Mouse (Mus musculus) kidney, adult 8-10 months (tissue): ENCODE data around the gene Ggt6.
"Not testable (repeated sequence)": the region's sequence is repeated elsewhere in the genome, so short reads cannot be mapped to it uniquely, and the experiment has no call there.

Experiments used
- DNase-seq, 2 experiments: peaks; one replicate each; pipeline ENCODE4 v3.0.0; 2022

Gene Ggt6

GRCm38 (mm10) chr11:72440597-72440964, 5.3 kb downstream of the Ggt6 start:
- DNase-seq = not testable (repeated sequence)

- peak; percentile 97 to 99 for DNase-seq
Observed at GRCm38 (mm10) chr11:72440965-72441664, 5.8 kb downstream of the Ggt6 start, which contains the start of gene Mybbp1a. TSS of gene Mybbp1a (plus strand) at chr11:72441355.

- peak in 1 of 2 experiments; percentile 65 for DNase-seq
Observed at GRCm38 (mm10) chr11:72446311-72447105, 11.2 kb downstream of the Ggt6 start.

- DNase-seq = no peak
Observed at GRCm38 (mm10) chr11:72447475-72447874, 12.1 kb downstream of the Ggt6 start.

- no peak for DNase-seq
Observed at GRCm38 (mm10) chr11:72452140-72452665, 16.9 kb downstream of the Ggt6 start.

- no peak for DNase-seq
Observed at GRCm38 (mm10) chr11:72453105-72453953, 18.0 kb downstream of the Ggt6 start.

GRCm38 (mm10) chr11:72455694-72456093, 20.4 kb downstream of the Ggt6 start:
- no peak for DNase-seq

- DNase-seq = peak; percentile 38 to 71
Observed at GRCm38 (mm10) chr11:72457995-72458496, 22.7 kb downstream of the Ggt6 start.

- DNase-seq = no peak
Observed at GRCm38 (mm10) chr11:72458502-72458901, 23.2 kb downstream of the Ggt6 start.

- no peak for DNase-seq
Observed at GRCm38 (mm10) chr11:72461500-72461981, 26.2 kb downstream of the Ggt6 start.

- no peak for DNase-seq
Observed at GRCm38 (mm10) chr11:72464821-72465220, 29.5 kb downstream of the Ggt6 start.

- DNase-seq = no peak
Observed at GRCm38 (mm10) chr11:72465978-72466693, 30.8 kb downstream of the Ggt6 start.

GRCm38 (mm10) chr11:72466694-72467507, 31.6 kb downstream of the Ggt6 start:
- DNase-seq = no peak

GRCm38 (mm10) chr11:72468525-72468924, 33.2 kb downstream of the Ggt6 start:
- DNase-seq = no peak

GRCm38 (mm10) chr11:72469217-72469616, 33.9 kb downstream of the Ggt6 start:
- DNase-seq = peak; percentile 78 to 80

- DNase-seq = no peak
Observed at GRCm38 (mm10) chr11:72470004-72470403, 34.7 kb downstream of the Ggt6 start.

GRCm38 (mm10) chr11:72471381-72471780, 36.1 kb downstream of the Ggt6 start:
- DNase-seq = no peak

- no peak for DNase-seq
Observed at GRCm38 (mm10) chr11:72473540-72473939, 38.2 kb downstream of the Ggt6 start.

GRCm38 (mm10) chr11:72474926-72475325, 39.6 kb downstream of the Ggt6 start:
- DNase-seq = peak; percentile 50 to 68

GRCm38 (mm10) chr11:72475408-72475807, 40.1 kb downstream of the Ggt6 start:
- no peak for DNase-seq

- no peak for DNase-seq
Observed at GRCm38 (mm10) chr11:72476074-72476625, 40.8 kb downstream of the Ggt6 start.
